Mouse (Mus musculus): ENCODE results near the gene Spint3. TPM values are rescaled to one million over a fixed set of nuclear protein-coding genes. Genes with fewer than 3 reads are reported as not detected.

Gene Spint3
- total RNA-seq, 2 experiments from 2014 or later, result not detected

DNA sequence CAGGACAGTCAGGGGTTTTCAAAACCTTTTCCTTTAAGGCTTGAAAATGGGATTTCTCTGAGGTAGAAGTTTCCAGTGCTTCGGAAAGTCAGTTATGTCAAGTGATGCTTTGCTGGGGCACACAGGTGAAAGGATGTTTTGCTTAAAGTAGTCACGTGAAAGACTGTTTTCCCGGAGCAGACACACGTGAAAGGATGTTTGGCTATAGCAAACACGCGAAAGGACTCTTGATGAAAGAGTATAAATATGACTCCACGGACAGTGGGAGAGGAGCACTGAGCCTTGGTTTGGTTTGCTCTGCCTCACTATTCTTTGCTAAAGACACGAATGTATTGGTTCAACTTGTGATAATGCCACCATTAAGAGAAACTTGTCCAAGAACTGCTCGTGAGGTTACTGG is 21.8 kb downstream of the Spint3 start:
- no peak for ATAC-seq (replicated peaks; ENCODE audit: low FRiP score, poor library complexity, severe bottlenecking)

DNA sequence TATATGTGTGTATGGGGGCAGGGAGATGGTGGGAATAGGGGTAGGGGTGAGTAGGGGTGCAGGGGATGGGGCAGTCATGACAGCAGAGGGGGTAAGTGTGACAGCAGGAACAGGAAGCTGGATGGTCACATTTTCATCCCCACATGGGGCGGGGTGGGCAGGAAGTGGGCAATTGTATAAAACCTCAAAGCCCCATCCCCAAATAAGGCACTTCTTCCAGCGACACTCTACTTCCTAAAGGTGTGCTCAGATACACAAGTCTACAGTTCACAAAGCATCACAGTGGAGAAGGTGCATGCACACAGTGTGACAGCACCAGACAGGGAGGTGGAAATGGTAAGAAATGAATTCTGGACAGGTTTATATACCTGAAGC is 22.4 kb downstream of the Spint3 start:
- ATAC-seq (replicated peaks; ENCODE audit: low FRiP score, poor library complexity, severe bottlenecking), result no peak

DNA sequence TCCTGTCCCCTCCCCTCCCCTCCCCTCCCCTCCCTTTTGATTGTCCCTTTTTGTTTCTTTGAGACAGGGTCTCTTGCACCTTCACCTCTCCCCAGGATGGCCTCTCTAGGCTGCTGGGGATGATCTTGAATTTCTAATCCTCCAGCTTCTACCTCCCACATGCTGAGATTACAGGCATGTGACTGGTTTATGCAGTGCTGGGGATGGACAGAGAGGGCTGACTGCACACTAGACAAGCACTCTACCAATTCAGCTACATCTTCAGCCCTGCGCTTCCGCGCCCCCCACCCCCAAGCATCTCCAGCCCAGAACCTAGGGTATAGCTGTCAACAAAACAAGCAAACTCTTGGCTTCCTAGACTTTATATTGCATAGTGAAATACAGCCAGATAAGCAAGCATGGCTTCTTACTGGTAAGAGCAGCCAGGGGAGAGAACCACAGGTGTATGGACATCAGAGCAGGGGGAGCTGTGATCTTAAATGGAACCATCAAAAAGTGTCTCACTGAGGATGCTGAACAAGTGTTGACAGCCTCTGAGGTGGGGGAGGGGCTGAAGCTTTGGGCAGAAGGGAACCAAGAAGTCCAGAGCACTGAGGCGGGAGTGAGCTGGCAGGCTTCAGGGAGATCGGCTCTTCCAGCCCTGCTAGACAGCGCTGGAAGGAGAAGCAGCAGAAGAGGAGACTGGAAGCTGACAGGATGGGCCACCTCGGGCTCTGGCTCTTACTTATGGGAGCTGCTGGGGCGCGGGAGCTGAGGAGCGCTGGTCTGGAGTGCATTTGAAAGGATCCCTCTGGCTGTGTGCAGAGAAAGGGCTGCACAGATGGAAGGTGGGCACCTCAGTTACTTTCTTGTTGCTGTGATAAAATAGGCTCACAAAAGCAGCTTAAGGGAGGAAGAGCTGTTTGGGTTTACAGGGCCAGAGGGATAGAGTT is 23.0 kb downstream of the Spint3 start:
- ATAC-seq (replicated peaks; ENCODE audit: low FRiP score, poor library complexity, severe bottlenecking), result no peak

DNA sequence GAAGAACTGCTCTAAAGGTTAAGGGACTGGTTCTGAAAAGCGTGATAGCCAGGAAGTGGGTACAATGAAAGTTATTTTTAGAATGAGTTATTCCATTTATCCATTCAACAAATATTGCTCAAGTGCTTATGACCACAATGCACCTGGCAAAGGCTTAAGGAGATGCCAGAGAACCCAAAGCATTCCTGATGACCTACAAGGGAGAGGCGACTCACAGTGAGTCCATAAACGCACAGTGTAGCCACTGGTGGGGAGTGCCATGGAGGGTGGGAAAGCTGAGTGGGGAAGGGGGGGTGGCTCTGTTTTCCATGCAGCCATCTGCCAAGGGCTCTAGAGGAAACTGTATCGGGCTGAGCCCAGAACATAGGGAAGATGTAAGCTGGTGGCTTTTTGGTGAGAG is 23.9 kb downstream of the Spint3 start:
- no peak for ATAC-seq (replicated peaks; ENCODE audit: low FRiP score, poor library complexity, severe bottlenecking)

DNA sequence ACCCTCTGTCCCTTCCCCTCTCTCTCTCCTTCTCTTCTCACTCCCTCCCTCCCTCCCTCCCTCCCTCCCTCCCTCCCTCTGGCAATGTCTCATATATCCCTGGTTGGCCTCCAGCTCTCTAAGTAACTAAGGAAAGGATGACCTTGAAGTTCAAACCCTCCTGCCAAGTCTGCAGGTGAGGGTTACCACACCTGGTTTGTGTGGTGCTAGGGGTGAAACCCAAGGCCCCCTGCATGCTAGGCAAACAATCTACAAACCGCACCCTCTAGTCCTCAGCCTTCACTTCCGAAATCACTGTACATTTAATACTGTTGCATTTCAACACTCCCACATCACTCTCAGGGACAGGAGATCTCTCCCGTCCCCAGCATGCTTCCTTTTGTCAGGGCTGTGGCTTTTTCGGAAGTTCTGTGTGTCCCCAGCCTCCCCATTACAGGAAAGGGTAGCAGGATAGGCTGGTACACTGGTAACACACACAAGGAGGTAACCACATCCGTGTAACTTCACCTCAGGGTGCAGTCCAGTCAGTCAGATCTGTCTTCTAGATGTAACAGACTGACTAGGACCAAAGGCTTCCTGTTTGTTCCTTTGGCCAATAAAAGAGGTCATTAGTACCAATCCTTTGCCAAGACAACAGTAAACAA is 28.7 kb downstream of the Spint3 start:
- no peak for ATAC-seq (replicated peaks; ENCODE audit: low FRiP score, poor library complexity, severe bottlenecking)

DNA sequence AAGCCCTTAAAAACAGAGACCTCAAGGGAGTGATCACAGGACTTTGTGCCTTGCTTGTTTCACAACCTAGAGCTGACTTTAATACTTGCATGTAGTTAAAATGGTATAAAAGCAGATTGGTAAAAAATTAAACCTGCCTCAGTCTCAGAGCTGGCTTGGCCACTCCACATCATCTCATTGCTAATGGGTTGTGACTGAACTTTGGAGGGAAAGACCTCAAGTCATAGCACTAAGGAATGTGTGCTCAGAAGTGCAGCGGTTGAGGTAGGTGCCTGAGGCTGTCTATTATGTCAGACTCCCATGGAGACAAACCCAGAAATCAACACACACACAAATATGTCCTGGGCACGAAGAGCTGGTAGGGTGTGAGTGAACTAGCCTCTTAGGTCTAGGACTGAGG is 29.5 kb downstream of the Spint3 start:
- no peak for ATAC-seq (replicated peaks; ENCODE audit: low FRiP score, poor library complexity, severe bottlenecking)

DNA sequence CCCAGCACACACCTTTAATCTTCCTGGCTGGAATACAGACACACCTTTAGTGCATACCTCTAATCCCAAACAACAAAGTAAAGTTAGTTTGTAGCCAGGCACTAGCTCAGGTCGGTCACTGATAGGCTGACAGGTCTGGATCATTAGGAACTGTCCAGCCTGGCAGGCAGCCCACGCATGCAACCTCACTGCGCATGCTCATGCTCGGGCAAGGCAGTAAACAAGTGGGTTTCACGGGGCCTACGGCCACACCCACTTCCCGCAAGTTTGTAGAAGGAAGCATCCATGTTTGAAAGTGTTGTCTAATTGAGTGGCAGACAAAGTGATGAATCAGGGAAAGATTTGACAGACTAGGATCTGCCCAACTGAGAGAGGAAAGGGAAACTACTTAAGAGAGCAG is 30.7 kb downstream of the Spint3 start:
- no peak for ATAC-seq (replicated peaks; ENCODE audit: low FRiP score, poor library complexity, severe bottlenecking)

DNA sequence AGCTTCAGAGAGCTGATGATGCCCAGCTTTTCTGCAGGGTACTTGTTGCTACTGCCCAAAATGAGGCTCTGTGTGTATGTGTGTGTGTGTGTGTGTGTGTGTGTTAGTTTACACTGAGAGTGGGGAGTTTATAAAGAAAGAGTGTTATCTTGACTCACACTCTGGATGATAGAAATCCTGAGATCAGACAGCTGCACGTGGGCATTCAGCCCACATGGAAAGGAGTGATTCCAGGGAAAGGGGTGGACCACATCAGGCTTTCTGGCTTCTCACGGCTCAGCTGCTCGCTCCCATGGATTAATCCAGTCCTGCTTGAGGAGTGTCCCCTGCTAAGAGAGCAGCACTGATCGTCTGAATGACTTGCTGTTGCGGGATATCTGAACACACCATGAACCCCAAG is 31.1 kb downstream of the Spint3 start:
- ATAC-seq (replicated peaks; ENCODE audit: low FRiP score, poor library complexity, severe bottlenecking), result no peak

DNA sequence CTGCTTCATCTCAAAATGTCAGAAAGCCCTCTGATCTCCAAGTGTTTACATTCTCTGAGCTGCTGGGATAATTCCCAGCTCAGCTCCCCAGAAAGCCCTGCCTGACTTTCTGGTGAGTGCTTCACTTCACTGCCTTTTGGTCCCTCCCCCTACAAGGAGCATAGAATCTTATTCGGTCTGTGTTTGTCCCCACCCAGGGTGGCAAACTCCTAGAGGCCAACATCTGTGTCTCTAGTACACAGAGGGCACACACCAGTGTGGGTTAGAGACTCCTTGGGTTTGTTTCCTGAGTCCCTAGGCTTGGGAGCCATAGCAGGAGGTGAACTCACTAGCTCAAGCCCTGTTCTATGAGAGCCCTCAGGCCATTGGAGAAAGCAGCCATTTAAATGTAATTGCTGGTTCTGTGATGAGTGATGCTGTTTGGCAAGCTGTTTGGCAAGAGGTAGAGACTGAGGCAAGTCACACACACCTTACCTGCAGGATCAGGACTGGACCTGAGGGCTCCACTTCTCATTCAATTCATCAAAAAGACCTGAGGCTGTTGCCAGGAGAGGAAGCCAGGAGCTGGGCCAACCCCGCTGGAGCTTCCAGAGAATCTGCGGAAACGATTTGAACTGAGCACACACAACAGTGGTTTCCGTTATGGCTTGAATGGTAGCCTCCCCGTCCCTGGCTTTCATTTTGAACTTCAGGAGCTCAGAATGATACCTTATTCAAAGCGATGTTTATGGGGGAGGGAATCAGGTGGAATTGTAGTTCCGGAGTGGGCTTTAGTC is 32.4 kb downstream of the Spint3 start:
- ATAC-seq (replicated peaks; ENCODE audit: low FRiP score, poor library complexity, severe bottlenecking), result no peak

DNA sequence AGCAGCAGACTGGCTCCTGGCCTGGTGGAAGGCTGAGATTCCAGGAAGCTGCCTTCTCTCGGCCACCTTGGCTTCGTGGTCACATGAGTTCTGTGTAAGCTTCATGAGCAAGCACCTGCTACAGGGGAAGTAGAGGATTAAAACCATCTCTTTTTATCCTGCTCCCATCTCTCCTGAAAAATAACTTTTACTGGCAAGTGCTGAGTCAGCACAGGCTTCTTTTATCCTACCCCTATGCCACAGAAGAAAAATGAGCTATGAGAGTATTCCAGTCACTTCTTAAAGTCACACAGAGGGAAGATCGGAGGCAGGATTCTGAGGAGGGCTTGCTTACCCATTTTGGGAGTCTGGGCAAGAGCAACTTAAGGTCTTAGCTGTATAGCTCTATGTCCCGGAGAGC is 36.3 kb downstream of the Spint3 start:
- no peak for ATAC-seq (replicated peaks; ENCODE audit: low FRiP score, poor library complexity, severe bottlenecking)

DNA sequence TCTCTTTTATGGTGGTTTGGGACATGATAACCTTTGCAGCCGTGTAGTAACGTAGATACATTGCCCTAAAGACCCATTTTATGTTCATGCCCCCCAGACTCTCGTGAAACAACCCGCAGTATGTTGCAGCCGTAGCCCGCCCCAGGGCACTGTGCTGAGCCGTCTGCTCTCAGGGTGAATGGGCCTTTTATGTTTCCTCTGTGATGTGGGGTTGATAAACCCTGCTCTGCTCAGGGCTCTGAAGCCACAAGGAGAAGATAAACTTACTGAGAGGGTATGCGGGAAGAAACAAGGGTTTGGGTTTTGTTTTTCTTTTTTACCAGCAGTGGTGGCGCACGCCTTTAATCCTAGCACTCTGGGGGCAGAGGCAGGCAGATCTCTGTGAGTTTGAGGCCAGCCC is 38.9 kb downstream of the Spint3 start:
- no peak for ATAC-seq (replicated peaks; ENCODE audit: low FRiP score, poor library complexity, severe bottlenecking)

DNA sequence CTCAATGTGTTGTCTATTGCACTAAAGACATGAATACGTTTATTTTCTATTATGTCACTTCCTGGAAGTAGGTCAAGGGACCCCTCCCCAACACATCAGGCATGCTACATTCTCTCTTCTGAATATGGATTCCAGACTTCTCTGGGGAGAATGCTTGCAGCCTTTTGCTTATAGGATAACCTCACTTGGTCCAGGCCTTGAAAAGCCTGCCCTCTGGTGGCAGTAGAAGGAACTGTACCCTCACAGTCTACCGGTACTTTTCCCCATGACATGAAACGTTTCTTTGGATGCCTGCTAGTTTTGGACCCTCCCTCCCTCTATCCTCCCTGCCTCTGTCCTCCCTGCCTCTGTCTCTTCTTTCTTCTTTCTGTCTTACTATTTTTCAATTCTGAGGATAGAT is 42.1 kb downstream of the Spint3 start:
- peak; percentile 56 for ATAC-seq (replicated peaks; ENCODE audit: low FRiP score, poor library complexity, severe bottlenecking)

DNA sequence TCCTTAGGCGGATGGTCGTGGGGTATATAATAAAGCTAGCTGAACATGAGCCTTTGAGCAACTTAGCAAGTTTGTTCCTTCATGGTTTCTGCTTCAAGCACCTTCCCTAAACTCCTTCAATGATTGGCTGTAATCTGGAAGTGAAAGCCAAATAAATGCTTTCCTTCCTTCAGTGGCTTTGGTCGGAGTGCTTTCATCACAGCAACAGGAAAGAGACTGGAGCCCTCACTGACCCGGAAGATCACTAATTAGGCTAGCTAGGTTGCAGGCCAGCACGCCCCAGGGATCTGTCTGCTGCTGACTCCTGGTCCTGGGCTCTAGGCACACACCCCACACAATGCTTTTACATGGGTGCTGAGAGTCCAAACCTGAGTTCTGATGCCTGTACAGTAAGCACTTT is 44.7 kb downstream of the Spint3 start:
- ATAC-seq (replicated peaks; ENCODE audit: low FRiP score, poor library complexity, severe bottlenecking), result no peak

DNA sequence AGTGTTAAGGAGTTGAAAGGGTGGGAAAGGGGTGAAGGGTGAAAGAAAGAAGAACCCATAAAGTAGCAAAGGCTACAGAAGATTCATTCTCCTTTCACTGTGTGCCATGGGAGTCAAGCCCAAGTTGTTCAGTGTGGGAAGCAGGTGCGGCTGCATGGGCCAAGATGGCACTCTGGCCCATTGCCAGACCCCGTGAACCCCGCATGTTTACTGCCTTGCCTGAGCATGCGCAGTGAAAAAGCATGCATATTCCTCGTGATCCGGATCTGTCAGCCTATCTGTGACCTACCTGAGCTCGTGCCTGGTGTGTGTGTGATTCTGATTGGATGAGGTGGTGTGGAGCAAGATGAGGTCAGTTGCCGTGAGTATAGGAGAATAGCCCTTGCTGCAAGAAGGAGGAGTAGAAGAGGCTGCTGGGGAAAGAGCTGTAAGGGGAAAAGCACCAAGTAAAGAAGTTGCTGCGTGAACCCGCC is 49.9 kb downstream of the Spint3 start:
- no peak for ATAC-seq (replicated peaks; ENCODE audit: low FRiP score, poor library complexity, severe bottlenecking)

DNA sequence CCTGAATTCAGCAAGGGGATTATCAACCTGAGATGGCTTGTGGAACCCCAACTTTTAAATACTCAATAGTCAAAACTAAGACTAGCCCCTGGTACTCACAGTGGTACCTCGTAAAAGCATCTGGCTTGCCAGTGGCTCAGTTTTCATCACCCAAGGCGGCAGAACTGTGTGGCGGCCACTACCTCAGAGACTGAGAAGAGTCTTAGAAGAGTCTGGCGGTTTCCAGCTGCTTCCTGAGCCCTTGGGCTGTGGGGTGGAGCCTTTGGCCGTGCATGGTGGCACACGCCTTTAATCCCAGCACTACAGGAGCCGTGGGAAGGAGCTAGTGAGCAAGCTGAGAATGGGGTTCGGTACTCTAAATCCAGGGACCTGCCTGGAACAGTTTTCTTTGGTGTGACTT is 51.0 kb downstream of the Spint3 start:
- ATAC-seq (replicated peaks; ENCODE audit: low FRiP score, poor library complexity, severe bottlenecking), result no peak

DNA sequence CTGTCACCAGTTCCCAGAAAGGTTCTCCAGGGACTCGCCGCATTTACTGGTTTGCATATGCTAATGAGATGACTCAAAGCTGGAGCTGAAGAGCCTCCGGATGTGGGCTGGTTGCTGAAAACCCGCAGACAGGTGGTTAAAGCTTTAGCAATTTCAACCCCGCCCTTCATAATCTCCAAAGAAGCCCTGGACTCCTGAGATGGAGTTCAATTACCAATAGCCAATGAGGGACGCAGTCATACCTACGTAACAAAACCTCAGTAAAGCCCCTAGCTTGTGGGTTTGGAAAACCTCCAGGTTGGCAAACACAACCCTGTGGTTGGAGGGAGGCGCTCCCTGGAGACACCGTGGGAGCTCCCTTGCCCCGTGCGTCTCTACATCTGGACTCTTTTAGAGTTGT is 51.4 kb downstream of the Spint3 start:
- no peak for ATAC-seq (replicated peaks; ENCODE audit: low FRiP score, poor library complexity, severe bottlenecking)

DNA sequence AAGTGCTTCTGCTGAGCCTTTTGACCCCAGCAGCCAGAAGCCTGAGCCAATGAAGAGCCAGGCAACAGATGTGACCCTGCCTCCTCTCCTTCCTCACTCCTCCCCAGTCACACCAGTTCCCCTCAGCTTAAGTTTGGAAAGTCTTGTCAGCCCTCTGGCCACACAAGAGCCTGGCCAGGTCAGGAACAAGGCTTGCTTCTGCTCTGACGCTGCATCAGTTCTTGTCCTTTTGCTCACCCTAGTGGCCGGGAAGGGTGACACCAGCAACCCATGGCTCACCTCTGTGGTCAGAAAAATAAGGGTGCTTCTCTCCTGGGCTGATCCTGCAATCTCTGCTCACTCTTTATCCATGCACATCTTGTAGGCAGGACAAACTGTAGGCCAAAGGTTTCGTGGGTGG is 52.5 kb downstream of the Spint3 start:
- ATAC-seq (replicated peaks; ENCODE audit: low FRiP score, poor library complexity, severe bottlenecking), result 0 out of 2 replicates have a peak, but pooled peaks have one; percentile 49

All from erythroblast, adult 5-6 weeks (primary cell).